Mouse (Mus musculus): ENCODE measurements around the gene Sapcd1.

The Sapcd1 gene

GRCm38 (mm10) chr17:35027277-35028068 lies at the start of gene Sapcd1:
TSS of gene Sapcd1 (minus strand) at chr17:35028016.
- DNase-seq: no peak

- no peak for DNase-seq
These were observed 49.5 kb upstream of the Sapcd1 start for GRCm38 (mm10) chr17:35077285-35077684.

GRCm38 (mm10) chr17:35076507-35077176 lies 48.8 kb upstream of the Sapcd1 start, which contains the start of gene Ly6g6e:
TSS of gene Ly6g6e (plus strand) at chr17:35076902.
- DNase-seq: no peak

GRCm38 (mm10) chr17:35074097-35074496 lies 46.3 kb upstream of the Sapcd1 start:
- no peak for DNase-seq

GRCm38 (mm10) chr17:35071454-35071853 lies 43.6 kb upstream of the Sapcd1 start:
- DNase-seq: no peak

- DNase-seq: no peak
These were observed 42.9 kb upstream of the Sapcd1 start for GRCm38 (mm10) chr17:35070556-35071229.

GRCm38 (mm10) chr17:35068213-35068914 lies 40.5 kb upstream of the Sapcd1 start:
- no peak for DNase-seq

- no peak for DNase-seq
These were observed 38.3 kb upstream of the Sapcd1 start, which contains the start of gene Mpig6b for GRCm38 (mm10) chr17:35066084-35066483. TSS of gene Mpig6b (minus strand) at chr17:35066184.

GRCm38 (mm10) chr17:35064951-35065947 lies 37.4 kb upstream of the Sapcd1 start, which contains the start of gene Ly6g6c:
TSS of gene Ly6g6c (plus strand) at chr17:35065388.
- DNase-seq: peak; percentile 72

GRCm38 (mm10) chr17:35064378-35064877 lies 36.6 kb upstream of the Sapcd1 start:
- DNase-seq: no peak

- no peak for DNase-seq
These were observed 35.6 kb upstream of the Sapcd1 start for GRCm38 (mm10) chr17:35063466-35063865.

- no peak for DNase-seq
These were observed 33.5 kb upstream of the Sapcd1 start for GRCm38 (mm10) chr17:35061299-35061698.

GRCm38 (mm10) chr17:35060737-35061297 lies 33.0 kb upstream of the Sapcd1 start:
- peak; percentile 47 for DNase-seq

GRCm38 (mm10) chr17:35060071-35060470 lies 32.3 kb upstream of the Sapcd1 start:
- DNase-seq: no peak

- peak; percentile 96 for DNase-seq
These were observed 31.4 kb upstream of the Sapcd1 start, which contains the start of gene Ddah2 for GRCm38 (mm10) chr17:35058911-35059892. TSS of gene Ddah2 (plus strand) at chr17:35059035.

- DNase-seq: no peak
These were observed 30.5 kb upstream of the Sapcd1 start for GRCm38 (mm10) chr17:35058316-35058715.

GRCm38 (mm10) chr17:35057090-35057489 lies 29.3 kb upstream of the Sapcd1 start:
- DNase-seq: no peak

GRCm38 (mm10) chr17:35055691-35056495 lies 28.1 kb upstream of the Sapcd1 start:
- no peak for DNase-seq

All from lung, postnatal 14 days (tissue).